Mouse (Mus musculus): Measurements from ENCODE around the gene Kctd21. TPM values are rescaled to one million over a fixed set of nuclear protein-coding genes. Genes with fewer than 3 reads are reported as not detected.

Kctd21 gene
- 6.7 and 7.6 TPM in 2 replicates for polyA plus RNA-seq (2015; fragmentation: Nextera tagmentation; extraction: Ambion mirVana)

- peak within 1 kb of the TSS; percentile 82 for H3K4me3 ChIP-seq (ENCODE audit: low read depth, low read length)
- peak within 1 kb of the TSS; percentile 86 for H3K4me2 ChIP-seq (ENCODE audit: low read length)
- H3K36me3 ChIP-seq (ENCODE audit: control insufficient read depth, insufficient read depth, low read length): no peaks in the 10 kb centered on the region
- H3K27me3 ChIP-seq (ENCODE audit: control insufficient read depth, insufficient read depth, low read depth, low read length): peaks cover 4% of the 10 kb centered on the region
- peak within 1 kb of the TSS; percentile 85 for H3K9ac ChIP-seq (ENCODE audit: low read depth, low read length)
- ATAC-seq: peak; percentile 99
- under 1% methylated on average over 53 of the region's 68 CpGs for WGBS
- no peaks in the 10 kb centered on the region for H3K9me3 ChIP-seq (replicated peaks; ENCODE audit: control insufficient read depth, low read length, poor library complexity, severe bottlenecking)
- H3K27ac ChIP-seq (ENCODE audit: low read length): peak within 1 kb of the TSS; percentile 74
- peaks cover 28% of the 10 kb centered on the region for H3K4me1 ChIP-seq (ENCODE audit: control insufficient read depth, insufficient read depth, low read length)
Observed at GRCm38 (mm10) chr7:97331726-97332666, at the start of gene Kctd21, which contains the start of gene Usp35. Gene Kctd21, plus strand, starts transcription at chr7:97332327. Gene Usp35, minus strand, starts transcription at chr7:97332020.

GRCm38 (mm10) chr7:97296986-97297385 lies 35.1 kb upstream of the Kctd21 start:
- Histone ChIP-seq H3K36me3 (ENCODE audit: control insufficient read depth, insufficient read depth, low read length) (peaks cover 4% of the 10 kb centered on the region; the same call in 1 of the 2 replicates), H3K4me1 (ENCODE audit: control insufficient read depth, insufficient read depth, low read length) (no peaks in the 10 kb centered on the region), H3K27me3 (ENCODE audit: control insufficient read depth, insufficient read depth, low read depth, low read length) (no peaks in the 10 kb centered on the region), H3K9me3 (replicated peaks; ENCODE audit: control insufficient read depth, low read length, poor library complexity, severe bottlenecking) (no peaks in the 10 kb centered on the region), H3K9ac (ENCODE audit: low read depth, low read length) (no peak overlapping the region), H3K4me3 (ENCODE audit: low read depth, low read length) (no peak overlapping the region), H3K4me2 (ENCODE audit: low read length) (no peak overlapping the region), H3K27ac (ENCODE audit: low read length) (no peak overlapping the region)
- 51% methylated on average over 2 of the region's 2 CpGs for WGBS
- no peak for ATAC-seq

- Histone ChIP-seq H3K27ac (ENCODE audit: low read length) (no peak overlapping the region), H3K4me2 (ENCODE audit: low read length) (no peak overlapping the region), H3K27me3 (ENCODE audit: control insufficient read depth, insufficient read depth, low read depth, low read length) (no peaks in the 10 kb centered on the region), H3K4me3 (ENCODE audit: low read depth, low read length) (no peak overlapping the region), H3K9ac (ENCODE audit: low read depth, low read length) (no peak overlapping the region), H3K36me3 (ENCODE audit: control insufficient read depth, insufficient read depth, low read length) (peaks cover 4% of the 10 kb centered on the region; the same call in 1 of the 2 replicates), H3K4me1 (ENCODE audit: control insufficient read depth, insufficient read depth, low read length) (no peaks in the 10 kb centered on the region), H3K9me3 (replicated peaks; ENCODE audit: control insufficient read depth, low read length, poor library complexity, severe bottlenecking) (no peaks in the 10 kb centered on the region)
- ATAC-seq: peak; percentile 71
- WGBS: 0% methylated on average over 2 of the region's 2 CpGs
Observed at GRCm38 (mm10) chr7:97297466-97297865, 34.7 kb upstream of the Kctd21 start.

GRCm38 (mm10) chr7:97298279-97298678 lies 33.8 kb upstream of the Kctd21 start:
- WGBS: 93% methylated on average over 2 of the region's 2 CpGs
- Histone ChIP-seq H3K4me3 (ENCODE audit: low read depth, low read length) (no peak overlapping the region), H3K9ac (ENCODE audit: low read depth, low read length) (no peak overlapping the region), H3K27ac (ENCODE audit: low read length) (no peak overlapping the region), H3K36me3 (ENCODE audit: control insufficient read depth, insufficient read depth, low read length) (peaks cover 7% of the 10 kb centered on the region), H3K4me2 (ENCODE audit: low read length) (no peak overlapping the region), H3K4me1 (ENCODE audit: control insufficient read depth, insufficient read depth, low read length) (no peaks in the 10 kb centered on the region), H3K9me3 (replicated peaks; ENCODE audit: control insufficient read depth, low read length, poor library complexity, severe bottlenecking) (no peaks in the 10 kb centered on the region), H3K27me3 (ENCODE audit: control insufficient read depth, insufficient read depth, low read depth, low read length) (no peaks in the 10 kb centered on the region)
- no peak for ATAC-seq

DNA sequence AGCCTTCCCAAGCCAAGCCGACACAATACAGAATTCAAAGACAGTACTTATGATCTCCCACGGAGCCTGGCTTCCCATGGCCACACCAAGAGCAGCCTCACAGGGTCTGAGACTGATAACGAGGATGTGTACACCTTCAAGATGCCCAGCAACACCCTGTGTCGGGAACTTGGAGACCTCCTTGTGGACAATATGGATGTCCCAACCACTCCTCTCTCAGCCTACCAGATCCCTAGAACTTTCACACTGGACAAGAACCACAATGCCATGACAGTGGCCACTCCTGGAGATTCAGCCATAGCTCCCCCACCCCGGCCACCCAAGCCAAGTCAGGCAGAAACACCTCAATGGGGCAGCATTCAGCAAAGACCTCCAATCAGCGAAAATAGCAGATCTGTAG lies 33.2 kb upstream of the Kctd21 start:
- Histone ChIP-seq H3K9me3 (replicated peaks; ENCODE audit: control insufficient read depth, low read length, poor library complexity, severe bottlenecking) (no peaks in the 10 kb centered on the region), H3K27me3 (ENCODE audit: control insufficient read depth, insufficient read depth, low read depth, low read length) (no peaks in the 10 kb centered on the region), H3K9ac (ENCODE audit: low read depth, low read length) (no peak overlapping the region), H3K27ac (ENCODE audit: low read length) (no peak overlapping the region), H3K36me3 (ENCODE audit: control insufficient read depth, insufficient read depth, low read length) (peaks cover 9% of the 10 kb centered on the region), H3K4me2 (ENCODE audit: low read length) (no peak overlapping the region), H3K4me1 (ENCODE audit: control insufficient read depth, insufficient read depth, low read length) (no peaks in the 10 kb centered on the region), H3K4me3 (ENCODE audit: low read depth, low read length) (no peak overlapping the region)
- WGBS: 77% methylated on average over 6 of the region's 6 CpGs
- no peak for ATAC-seq

GRCm38 (mm10) chr7:97300914-97301313 lies 31.2 kb upstream of the Kctd21 start:
- no peak overlapping the region for H3K9ac ChIP-seq (ENCODE audit: low read depth, low read length)
- no peak overlapping the region for H3K4me3 ChIP-seq (ENCODE audit: low read depth, low read length)
- ATAC-seq: no peak
- no peak overlapping the region for H3K4me2 ChIP-seq (ENCODE audit: low read length)
- no peak overlapping the region for H3K27ac ChIP-seq (ENCODE audit: low read length)
- H3K9me3 ChIP-seq (replicated peaks; ENCODE audit: control insufficient read depth, low read length, poor library complexity, severe bottlenecking): no peaks in the 10 kb centered on the region
- no peaks in the 10 kb centered on the region for H3K27me3 ChIP-seq (ENCODE audit: control insufficient read depth, insufficient read depth, low read depth, low read length)
- no peaks in the 10 kb centered on the region for H3K4me1 ChIP-seq (ENCODE audit: control insufficient read depth, insufficient read depth, low read length)
- 96% methylated on average over 2 of the region's 2 CpGs for WGBS
- peaks cover 13% of the 10 kb centered on the region for H3K36me3 ChIP-seq (ENCODE audit: control insufficient read depth, insufficient read depth, low read length)

DNA sequence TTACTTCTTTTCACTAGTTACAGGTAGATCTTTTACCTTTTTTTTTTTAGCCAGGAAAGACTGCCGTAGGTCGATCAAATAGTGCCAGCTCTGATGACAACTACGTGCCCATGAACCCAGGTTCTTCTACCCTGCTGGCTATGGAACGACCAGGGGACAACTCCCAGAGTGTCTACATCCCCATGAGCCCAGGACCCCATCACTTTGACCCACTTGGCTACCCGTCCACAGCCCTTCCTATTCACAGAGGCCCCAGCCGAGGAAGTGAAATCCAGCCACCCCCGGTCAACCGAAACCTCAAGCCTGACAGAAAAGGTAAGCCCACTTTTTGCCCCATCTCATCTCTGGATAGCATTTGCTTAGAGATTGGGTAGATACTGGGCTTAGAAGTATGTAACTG lies 30.8 kb upstream of the Kctd21 start:
- no peaks in the 10 kb centered on the region for H3K9me3 ChIP-seq (replicated peaks; ENCODE audit: control insufficient read depth, low read length, poor library complexity, severe bottlenecking)
- no peaks in the 10 kb centered on the region for H3K4me1 ChIP-seq (ENCODE audit: control insufficient read depth, insufficient read depth, low read length)
- ATAC-seq: no peak
- H3K4me2 ChIP-seq (ENCODE audit: low read length): no peak overlapping the region
- H3K27me3 ChIP-seq (ENCODE audit: control insufficient read depth, insufficient read depth, low read depth, low read length): no peaks in the 10 kb centered on the region
- H3K27ac ChIP-seq (ENCODE audit: low read length): no peak overlapping the region
- 83% methylated on average over 8 of the region's 8 CpGs for WGBS
- no peak overlapping the region for H3K9ac ChIP-seq (ENCODE audit: low read depth, low read length)
- H3K4me3 ChIP-seq (ENCODE audit: low read depth, low read length): no peak overlapping the region
- H3K36me3 ChIP-seq (ENCODE audit: control insufficient read depth, insufficient read depth, low read length): peaks cover 13% of the 10 kb centered on the region

DNA sequence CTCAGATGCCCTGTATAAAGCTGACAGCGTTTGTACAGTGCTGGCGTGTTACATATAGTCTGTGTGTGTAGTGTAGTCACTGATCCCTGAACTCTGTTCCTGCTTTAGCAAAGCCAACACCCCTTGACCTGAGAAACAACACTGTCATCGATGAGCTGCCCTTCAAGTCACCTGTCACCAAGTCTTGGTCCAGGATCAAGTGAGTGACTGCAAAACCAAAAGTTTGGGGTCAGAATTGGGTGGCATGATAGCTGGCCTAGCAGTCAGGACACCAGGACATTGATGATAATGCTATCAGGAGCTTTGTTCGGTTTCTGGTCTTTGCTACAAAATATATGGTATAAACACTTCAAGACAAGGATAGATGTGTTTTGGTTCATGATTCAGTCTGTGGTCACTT lies 29.9 kb upstream of the Kctd21 start:
- no peaks in the 10 kb centered on the region for H3K4me1 ChIP-seq (ENCODE audit: control insufficient read depth, insufficient read depth, low read length)
- no peaks in the 10 kb centered on the region for H3K27me3 ChIP-seq (ENCODE audit: control insufficient read depth, insufficient read depth, low read depth, low read length)
- peaks cover 17% of the 10 kb centered on the region for H3K36me3 ChIP-seq (ENCODE audit: control insufficient read depth, insufficient read depth, low read length)
- 92% methylated on average over 4 of the region's 4 CpGs for WGBS
- no peak overlapping the region for H3K4me3 ChIP-seq (ENCODE audit: low read depth, low read length)
- no peak for ATAC-seq
- no peaks in the 10 kb centered on the region for H3K9me3 ChIP-seq (replicated peaks; ENCODE audit: control insufficient read depth, low read length, poor library complexity, severe bottlenecking)
- no peak overlapping the region for H3K9ac ChIP-seq (ENCODE audit: low read depth, low read length)
- H3K27ac ChIP-seq (ENCODE audit: low read length): no peak overlapping the region
- no peak overlapping the region for H3K4me2 ChIP-seq (ENCODE audit: low read length)

GRCm38 (mm10) chr7:97302876-97303275 lies 29.3 kb upstream of the Kctd21 start:
- Histone ChIP-seq H3K4me2 (ENCODE audit: low read length) (no peak overlapping the region), H3K36me3 (ENCODE audit: control insufficient read depth, insufficient read depth, low read length) (peaks cover 21% of the 10 kb centered on the region), H3K9me3 (replicated peaks; ENCODE audit: control insufficient read depth, low read length, poor library complexity, severe bottlenecking) (no peaks in the 10 kb centered on the region), H3K27me3 (ENCODE audit: control insufficient read depth, insufficient read depth, low read depth, low read length) (no peaks in the 10 kb centered on the region), H3K9ac (ENCODE audit: low read depth, low read length) (no peak overlapping the region), H3K4me3 (ENCODE audit: low read depth, low read length) (no peak overlapping the region), H3K4me1 (ENCODE audit: control insufficient read depth, insufficient read depth, low read length) (no peaks in the 10 kb centered on the region), H3K27ac (ENCODE audit: low read length) (no peak overlapping the region)
- 85% methylated on average over 4 of the region's 4 CpGs for WGBS
- no peak for ATAC-seq
